Mouse (Mus musculus): ENCODE measurements at regions not wholly inside any gene's neighbourhood (a gene's known extent, or its start where the extent isn't known, plus 50 kb on each side); places are given as distances from the start of the nearest gene placed in this dataset.

DNA sequence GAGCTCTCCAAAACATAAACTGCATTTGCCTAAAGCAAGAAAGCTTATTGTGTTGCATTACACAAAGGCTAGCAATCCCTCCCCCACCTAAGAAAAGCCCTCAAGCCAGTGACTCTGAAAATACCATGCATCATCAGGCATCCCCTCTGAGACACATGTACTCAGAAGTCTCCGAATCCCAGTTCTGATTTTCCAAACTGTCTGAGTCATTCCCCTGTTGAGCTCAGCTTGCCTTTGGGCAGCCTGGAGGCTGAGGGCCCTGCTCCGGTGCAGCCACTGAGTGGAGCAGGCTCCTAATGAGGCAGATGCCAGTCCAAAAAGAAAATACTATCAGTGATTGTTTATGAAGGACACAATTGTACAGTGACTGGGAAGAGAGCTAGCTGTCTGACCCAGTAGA, 507.5 kb upstream of the Cdh11 start:
- no peak for ATAC-seq (ENCODE audit: insufficient read depth)
- 51% methylated on average over 2 of the region's 2 CpGs for WGBS
- Histone ChIP-seq H3K36me3 (ENCODE audit: insufficient read depth) (no peaks in the 10 kb centered on the region), H3K9me3 (ENCODE audit: low read depth, low read length) (no peaks in the 10 kb centered on the region), H3K4me3 (ENCODE audit: low read depth, low read length) (no peak overlapping the region), H3K4me2 (no peak overlapping the region), H3K4me1 (ENCODE audit: insufficient read depth) (no peaks in the 10 kb centered on the region), H3K9ac (no peak overlapping the region), H3K27ac (ENCODE audit: low read depth) (no peak overlapping the region), H3K27me3 (ENCODE audit: insufficient read depth, low read length) (no peaks in the 10 kb centered on the region)
- no peak for TF ChIP-seq CTCF (IDR thresholded peaks at IDR 0.05; ENCODE audit: low read depth)
- no peak for DNase-seq

GRCm38 (mm10) chr8:103306476-103307183, 521.2 kb upstream of the Cdh11 start:
- Histone ChIP-seq H3K4me1 (ENCODE audit: insufficient read depth) (no peaks in the 10 kb centered on the region), H3K9me3 (ENCODE audit: low read depth, low read length) (no peaks in the 10 kb centered on the region), H3K4me2 (no peak overlapping the region), H3K36me3 (ENCODE audit: insufficient read depth) (no peaks in the 10 kb centered on the region), H3K27ac (ENCODE audit: low read depth) (no peak overlapping the region), H3K4me3 (ENCODE audit: low read depth, low read length) (no peak overlapping the region), H3K27me3 (ENCODE audit: insufficient read depth, low read length) (no peaks in the 10 kb centered on the region), H3K9ac (no peak overlapping the region)
- 25% methylated on average over 1 of the region's 1 CpGs for WGBS
- no peak for TF ChIP-seq CTCF (IDR thresholded peaks at IDR 0.05; ENCODE audit: low read depth)
- no peak for ATAC-seq (ENCODE audit: insufficient read depth)
- peak; percentile 76 for DNase-seq

- 61% methylated on average over 1 of the region's 1 CpGs for WGBS
- DNase-seq (no peak), ATAC-seq (ENCODE audit: insufficient read depth) (no peak)
- no peak overlapping the region for H3K9ac ChIP-seq
- no peak overlapping the region for H3K4me2 ChIP-seq
- no peaks in the 10 kb centered on the region for H3K27me3 ChIP-seq (ENCODE audit: insufficient read depth, low read length)
- TF ChIP-seq CTCF (IDR thresholded peaks at IDR 0.05; ENCODE audit: low read depth) = no peak
- no peaks in the 10 kb centered on the region; the same call in none of the 2 replicates for H3K4me1 ChIP-seq (ENCODE audit: insufficient read depth)
- H3K27ac ChIP-seq (ENCODE audit: low read depth) = no peak overlapping the region
- H3K9me3 ChIP-seq (ENCODE audit: low read depth, low read length) = no peaks in the 10 kb centered on the region
- no peak overlapping the region for H3K4me3 ChIP-seq (ENCODE audit: low read depth, low read length)
- H3K36me3 ChIP-seq (ENCODE audit: insufficient read depth) = no peaks in the 10 kb centered on the region
Measured at GRCm38 (mm10) chr8:103313576-103313975, 528.1 kb upstream of the Cdh11 start.

GRCm38 (mm10) chr8:103314279-103315022, 529.0 kb upstream of the Cdh11 start:
- Histone ChIP-seq H3K27me3 (ENCODE audit: insufficient read depth, low read length) (no peaks in the 10 kb centered on the region), H3K4me3 (ENCODE audit: low read depth, low read length) (no peak overlapping the region), H3K4me2 (no peak overlapping the region), H3K9ac (no peak overlapping the region), H3K9me3 (ENCODE audit: low read depth, low read length) (no peaks in the 10 kb centered on the region), H3K36me3 (ENCODE audit: insufficient read depth) (no peaks in the 10 kb centered on the region), H3K27ac (ENCODE audit: low read depth) (no peak overlapping the region), H3K4me1 (ENCODE audit: insufficient read depth) (no peaks in the 10 kb centered on the region; the same call in none of the 2 replicates)
- 29% methylated on average over 1 of the region's 1 CpGs for WGBS
- DNase-seq (peak; percentile 49), ATAC-seq (ENCODE audit: insufficient read depth) (no peak)
- no peak for TF ChIP-seq CTCF (IDR thresholded peaks at IDR 0.05; ENCODE audit: low read depth)

DNA sequence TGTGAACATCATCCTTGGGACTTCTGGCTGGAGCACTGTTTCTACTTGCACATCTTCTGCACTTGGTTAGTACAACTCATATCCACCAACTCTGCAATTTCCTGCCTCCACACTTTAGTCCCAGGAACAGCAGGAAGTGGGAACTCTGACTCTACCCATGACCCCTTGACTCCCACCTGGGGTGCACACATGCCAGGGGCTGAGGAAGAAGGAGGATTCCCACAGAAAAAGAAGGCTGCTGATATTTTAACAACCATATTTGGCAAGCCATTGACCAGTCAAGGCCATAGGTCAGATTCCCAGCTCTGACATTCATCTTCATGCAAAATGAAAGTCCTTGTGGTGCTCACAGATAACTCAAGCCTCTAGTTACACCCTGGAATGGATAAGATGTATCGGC, 530.3 kb upstream of the Cdh11 start:
- DNase-seq = no peak
- no peak overlapping the region for H3K4me3 ChIP-seq (ENCODE audit: low read depth, low read length)
- no peak overlapping the region for H3K9ac ChIP-seq
- no peaks in the 10 kb centered on the region for H3K9me3 ChIP-seq (ENCODE audit: low read depth, low read length)
- no peak overlapping the region for H3K4me2 ChIP-seq
- H3K27ac ChIP-seq (ENCODE audit: low read depth) = no peak overlapping the region
- H3K4me1 ChIP-seq (ENCODE audit: insufficient read depth) = no peaks in the 10 kb centered on the region; the same call in none of the 2 replicates
- no peak for ATAC-seq (ENCODE audit: insufficient read depth)
- H3K36me3 ChIP-seq (ENCODE audit: insufficient read depth) = no peaks in the 10 kb centered on the region
- no peaks in the 10 kb centered on the region for H3K27me3 ChIP-seq (ENCODE audit: insufficient read depth, low read length)
- WGBS = 93% methylated on average over 1 of the region's 1 CpGs
- TF ChIP-seq CTCF (IDR thresholded peaks at IDR 0.05; ENCODE audit: low read depth) = no peak

GRCm38 (mm10) chr8:103316691-103317091, 531.2 kb upstream of the Cdh11 start:
- H3K27ac ChIP-seq (ENCODE audit: low read depth) = peak overlapping the region; percentile 78
- WGBS = 40% methylated on average over 5 of the region's 5 CpGs

GRCm38 (mm10) chr8:103317149-103317725, 531.8 kb upstream of the Cdh11 start:
- H3K9me3 ChIP-seq (ENCODE audit: low read depth, low read length) = no peaks in the 10 kb centered on the region
- 73% methylated on average over 2 of the region's 2 CpGs for WGBS
- H3K27me3 ChIP-seq (ENCODE audit: insufficient read depth, low read length) = no peaks in the 10 kb centered on the region
- peak; percentile 49 for DNase-seq
- H3K36me3 ChIP-seq (ENCODE audit: insufficient read depth) = no peaks in the 10 kb centered on the region
- no peaks in the 10 kb centered on the region; the same call in none of the 2 replicates for H3K4me1 ChIP-seq (ENCODE audit: insufficient read depth)
- peak overlapping the region; percentile 78 for H3K27ac ChIP-seq (ENCODE audit: low read depth)
- H3K4me3 ChIP-seq (ENCODE audit: low read depth, low read length) = no peak overlapping the region
- ATAC-seq (ENCODE audit: insufficient read depth) = peak; percentile 60; the same call in 1 of the 2 replicates
- H3K9ac ChIP-seq = no peak overlapping the region
- H3K4me2 ChIP-seq = no peak overlapping the region
- TF ChIP-seq CTCF (IDR thresholded peaks at IDR 0.05; ENCODE audit: low read depth) = no peak

More at GRCm38 (mm10) chr8:103316691-103317091, 531.2 kb upstream of the Cdh11 start:
- H3K4me2 ChIP-seq = no peak overlapping the region
- H3K9ac ChIP-seq = no peak overlapping the region
- peak; percentile 87 for DNase-seq
- H3K4me3 ChIP-seq (ENCODE audit: low read depth, low read length) = no peak overlapping the region
- no peaks in the 10 kb centered on the region; the same call in none of the 2 replicates for H3K4me1 ChIP-seq (ENCODE audit: insufficient read depth)
- no peak for TF ChIP-seq CTCF (IDR thresholded peaks at IDR 0.05; ENCODE audit: low read depth)
- no peaks in the 10 kb centered on the region for H3K36me3 ChIP-seq (ENCODE audit: insufficient read depth)
- no peaks in the 10 kb centered on the region for H3K27me3 ChIP-seq (ENCODE audit: insufficient read depth, low read length)
- ATAC-seq (ENCODE audit: insufficient read depth) = peak; percentile 96
- no peaks in the 10 kb centered on the region for H3K9me3 ChIP-seq (ENCODE audit: low read depth, low read length)
